Mouse (Mus musculus) liver, embryonic 16.5 days (tissue): Measurements from ENCODE around the gene Tmem33. TPM values are rescaled to one million over a fixed set of nuclear protein-coding genes. Genes with fewer than 3 reads are reported as not detected.

Experiments used
- ATAC-seq: fragments of 200-750 bp; cut with Nextera tagmentation; 2 replicates; pipeline ENCODE4 v1.8.0; 2017; ENCODE audit warnings: low read depth, mild to moderate bottlenecking, moderate number of reproducible peaks, moderate library complexity
- H3K27ac ChIP-seq: fragments of 300-500 bp; sonication (generic); 2 replicates; pipeline ENCODE4 v1.5.1; 2014; ENCODE audit warnings: mild to moderate bottlenecking, low read length
- H3K27me3 ChIP-seq: fragments of 300-500 bp; sonication (generic); 2 replicates; pipeline ENCODE4 v1.6.1; 2014; ENCODE audit warnings: low read depth, low read length, mixed read lengths; ENCODE audit not compliant: control insufficient read depth, insufficient read depth
- H3K36me3 ChIP-seq: fragments of 300-500 bp; sonication (generic); 2 replicates; pipeline ENCODE4 v1.6.1; 2014; ENCODE audit warnings: mild to moderate bottlenecking; ENCODE audit not compliant: control insufficient read depth, insufficient read depth
- H3K4me1 ChIP-seq: fragments of 300-500 bp; sonication (generic); 2 replicates; pipeline ENCODE4 v1.6.1; 2014; ENCODE audit warnings: low read depth, low read length, mixed read lengths; ENCODE audit not compliant: control insufficient read depth
- H3K4me2 ChIP-seq: fragments of 300-500 bp; sonication (generic); 2 replicates; pipeline ENCODE4 v1.6.1; 2014; ENCODE audit warnings: low read depth, low read length, mixed read lengths
- H3K4me3 ChIP-seq: fragments of 300-500 bp; sonication (generic); 2 replicates; pipeline ENCODE4 v1.5.1; 2014; ENCODE audit warnings: low read depth, mild to moderate bottlenecking, low read length
- H3K9ac ChIP-seq: fragments of 300-500 bp; sonication (generic); 2 replicates; pipeline ENCODE4 v1.6.1; 2014; ENCODE audit warnings: low read depth, low read length
- H3K9me3 ChIP-seq: fragments of 300-500 bp; sonication (generic); replicated peaks from 2 replicates; pipeline ENCODE4 v1.6.1; 2016; ENCODE audit warnings: low read length; ENCODE audit not compliant: control insufficient read depth
- WGBS: fragments of 180-500 bp; shearing (Covaris S2); extraction: QIAGEN DNeasy Blood & Tissue Kit; methylation state at CpG from one replicate; pipeline ENCODE4 v1.1.7; 2014; ENCODE audit not compliant: insufficient replicate concordance; 5-methylcytosine and 5-hydroxymethylcytosine counted together
- polyA plus RNA-seq: library from polyadenylated mRNA; unstranded; fragments of >200 nt; fragmentation: Nextera tagmentation; extraction: Ambion mirVana; gene quantifications from 2 replicates; pipeline ENCODE4 v1.2.1, GENCODE M21; 2015

The Tmem33 gene
- polyA plus RNA-seq, 1 experiment from 2014 or later: 70.7 TPM

GRCm38 (mm10) chr5:67223391-67224121 lies 36.8 kb upstream of the Tmem33 start:
- H3K27me3 ChIP-seq: peaks cover 85% of the 10 kb centered on the region
- H3K36me3 ChIP-seq: no peaks in the 10 kb centered on the region
- WGBS: 7% methylated on average over 15 of the region's 15 CpGs
- ATAC-seq: no peak
- H3K4me2 ChIP-seq: no peak overlapping the region
- no peak overlapping the region for H3K27ac ChIP-seq
- no peaks in the 10 kb centered on the region for H3K4me1 ChIP-seq
- no peaks in the 10 kb centered on the region for H3K9me3 ChIP-seq
- H3K4me3 ChIP-seq: no peak overlapping the region
- H3K9ac ChIP-seq: no peak overlapping the region

GRCm38 (mm10) chr5:67224122-67224502 lies 36.3 kb upstream of the Tmem33 start:
- WGBS: 15% methylated on average over 6 of the region's 6 CpGs
- no peak for ATAC-seq
- H3K9me3 ChIP-seq: no peaks in the 10 kb centered on the region
- no peaks in the 10 kb centered on the region for H3K4me1 ChIP-seq
- H3K27ac ChIP-seq: no peak overlapping the region
- no peak overlapping the region for H3K4me3 ChIP-seq
- H3K4me2 ChIP-seq: no peak overlapping the region
- H3K9ac ChIP-seq: no peak overlapping the region
- peaks cover 87% of the 10 kb centered on the region for H3K27me3 ChIP-seq
- no peaks in the 10 kb centered on the region for H3K36me3 ChIP-seq

- Histone ChIP-seq H3K4me3 (no peak overlapping the region), H3K9ac (no peak overlapping the region), H3K27ac (no peak overlapping the region), H3K9me3 (no peaks in the 10 kb centered on the region), H3K36me3 (no peaks in the 10 kb centered on the region), H3K4me2 (no peak overlapping the region), H3K27me3 (peaks cover 96% of the 10 kb centered on the region), H3K4me1 (no peaks in the 10 kb centered on the region; the same call in 1 of the 2 replicates)
- WGBS: 32% methylated on average over 7 of the region's 7 CpGs
- no peak for ATAC-seq
These were observed 34.6 kb upstream of the Tmem33 start for GRCm38 (mm10) chr5:67225758-67226157.

- WGBS: 6% methylated on average over 11 of the region's 11 CpGs
- Histone ChIP-seq H3K4me3 (no peak overlapping the region), H3K9ac (no peak overlapping the region), H3K27ac (no peak overlapping the region), H3K4me1 (no peaks in the 10 kb centered on the region; the same call in 1 of the 2 replicates), H3K27me3 (peaks cover 97% of the 10 kb centered on the region), H3K9me3 (no peaks in the 10 kb centered on the region), H3K4me2 (no peak overlapping the region), H3K36me3 (no peaks in the 10 kb centered on the region)
- ATAC-seq: no peak
These were observed 33.1 kb upstream of the Tmem33 start for GRCm38 (mm10) chr5:67227261-67227660.

GRCm38 (mm10) chr5:67227682-67228444 lies 32.5 kb upstream of the Tmem33 start:
- no peak for ATAC-seq
- H3K9ac ChIP-seq: no peak overlapping the region
- H3K27ac ChIP-seq: no peak overlapping the region
- H3K27me3 ChIP-seq: peaks cover 97% of the 10 kb centered on the region
- no peaks in the 10 kb centered on the region for H3K9me3 ChIP-seq
- WGBS: 2% methylated on average over 15 of the region's 15 CpGs
- H3K4me1 ChIP-seq: no peaks in the 10 kb centered on the region; the same call in 1 of the 2 replicates
- no peaks in the 10 kb centered on the region for H3K36me3 ChIP-seq
- no peak overlapping the region for H3K4me3 ChIP-seq
- no peak overlapping the region for H3K4me2 ChIP-seq

GRCm38 (mm10) chr5:67234682-67235081 lies 25.7 kb upstream of the Tmem33 start:
- H3K36me3 ChIP-seq: no peaks in the 10 kb centered on the region
- peaks cover 51% of the 10 kb centered on the region for H3K27me3 ChIP-seq
- 52% methylated on average over 4 of the region's 4 CpGs for WGBS
- no peaks in the 10 kb centered on the region; the same call in 1 of the 2 replicates for H3K4me1 ChIP-seq
- ATAC-seq: no peak
- no peak overlapping the region for H3K4me3 ChIP-seq
- no peak overlapping the region for H3K27ac ChIP-seq
- no peak overlapping the region for H3K9ac ChIP-seq
- no peak overlapping the region for H3K4me2 ChIP-seq
- H3K9me3 ChIP-seq: no peaks in the 10 kb centered on the region

GRCm38 (mm10) chr5:67235462-67235861 lies 24.9 kb upstream of the Tmem33 start:
- ATAC-seq: no peak
- WGBS: 29% methylated on average over 3 of the region's 3 CpGs
- Histone ChIP-seq H3K4me3 (no peak overlapping the region), H3K4me2 (no peak overlapping the region), H3K27ac (no peak overlapping the region), H3K27me3 (peaks cover 44% of the 10 kb centered on the region), H3K36me3 (no peaks in the 10 kb centered on the region), H3K4me1 (no peaks in the 10 kb centered on the region; the same call in 1 of the 2 replicates), H3K9ac (no peak overlapping the region), H3K9me3 (no peaks in the 10 kb centered on the region)

- Histone ChIP-seq H3K27ac (no peak overlapping the region), H3K27me3 (peaks cover 32% of the 10 kb centered on the region), H3K9ac (no peak overlapping the region), H3K9me3 (no peaks in the 10 kb centered on the region), H3K36me3 (no peaks in the 10 kb centered on the region), H3K4me3 (no peak overlapping the region), H3K4me1 (no peaks in the 10 kb centered on the region), H3K4me2 (no peak overlapping the region)
- 70% methylated on average over 3 of the region's 3 CpGs for WGBS
- no peak for ATAC-seq
These were observed 23.8 kb upstream of the Tmem33 start for GRCm38 (mm10) chr5:67236601-67237000.

GRCm38 (mm10) chr5:67238303-67238702 lies 22.1 kb upstream of the Tmem33 start:
- Histone ChIP-seq H3K4me1 (no peaks in the 10 kb centered on the region), H3K4me3 (no peak overlapping the region), H3K4me2 (no peak overlapping the region), H3K27me3 (peaks cover 16% of the 10 kb centered on the region), H3K36me3 (no peaks in the 10 kb centered on the region), H3K9me3 (no peaks in the 10 kb centered on the region), H3K9ac (no peak overlapping the region), H3K27ac (no peak overlapping the region)
- WGBS: 2% methylated on average over 1 of the region's 1 CpGs
- no peak for ATAC-seq
